Mouse (Mus musculus) ES-CJ7 (cell line): ENCODE measurements around the gene Abca1.

Experiments
- DNase-seq: peaks from one replicate; pipeline ENCODE4 v3.0.0; 2011; ENCODE audit warnings: low read depth, low spot score

The Abca1 gene

GRCm38 (mm10) chr4:53009871-53010270 is 149.8 kb downstream of the Abca1 start:
- DNase-seq = no peak

GRCm38 (mm10) chr4:53009183-53009582 is 150.5 kb downstream of the Abca1 start:
- DNase-seq = no peak

- DNase-seq = no peak
Observed at GRCm38 (mm10) chr4:53000154-53000553, 159.5 kb downstream of the Abca1 start.

GRCm38 (mm10) chr4:52999449-52999848 is 160.2 kb downstream of the Abca1 start:
- no peak for DNase-seq

- DNase-seq = peak; percentile 55
Observed at GRCm38 (mm10) chr4:52989248-52989647, 170.4 kb downstream of the Abca1 start, which contains the start of gene Nipsnap3a. Gene Nipsnap3a (plus strand): TSS chr4:52989272.

- no peak for DNase-seq
Observed at GRCm38 (mm10) chr4:52986266-52986665, 173.4 kb downstream of the Abca1 start.

GRCm38 (mm10) chr4:52985216-52985615 is 174.5 kb downstream of the Abca1 start:
- peak; percentile 59 for DNase-seq
